Mouse (Mus musculus): ENCODE measurements around the gene Slc44a1.

The Slc44a1 gene

GRCm38 (mm10) chr4:53440010-53440815 lies at the start of gene Slc44a1:
Slc44a1 (plus strand) TSS chr4:53440413.
- peak; percentile 83 for DNase-seq (ENCODE audit: low spot score)

- DNase-seq (ENCODE audit: low spot score), result no peak
These were observed 45.2 kb upstream of the Slc44a1 start for GRCm38 (mm10) chr4:53395002-53395401.

GRCm38 (mm10) chr4:53396623-53397192 lies 43.5 kb upstream of the Slc44a1 start:
- no peak for DNase-seq (ENCODE audit: low spot score)

- DNase-seq (ENCODE audit: low spot score), result no peak
These were observed 42.7 kb upstream of the Slc44a1 start for GRCm38 (mm10) chr4:53397280-53398117.

- no peak for DNase-seq (ENCODE audit: low spot score)
These were observed 41.7 kb upstream of the Slc44a1 start for GRCm38 (mm10) chr4:53398561-53398960.

GRCm38 (mm10) chr4:53399428-53399827 lies 40.8 kb upstream of the Slc44a1 start:
- no peak for DNase-seq (ENCODE audit: low spot score)

GRCm38 (mm10) chr4:53403386-53403785 lies 36.8 kb upstream of the Slc44a1 start:
- DNase-seq (ENCODE audit: low spot score), result no peak

GRCm38 (mm10) chr4:53404431-53404925 lies 35.7 kb upstream of the Slc44a1 start:
- DNase-seq (ENCODE audit: low spot score), result peak; percentile 25

- no peak for DNase-seq (ENCODE audit: low spot score)
These were observed 33.3 kb upstream of the Slc44a1 start for GRCm38 (mm10) chr4:53406866-53407265.

- DNase-seq (ENCODE audit: low spot score), result no peak
These were observed 31.4 kb upstream of the Slc44a1 start for GRCm38 (mm10) chr4:53408821-53409220.

GRCm38 (mm10) chr4:53409526-53410085 lies 30.6 kb upstream of the Slc44a1 start:
- DNase-seq (ENCODE audit: low spot score), result no peak

- DNase-seq (ENCODE audit: low spot score), result no peak
These were observed 29.5 kb upstream of the Slc44a1 start for GRCm38 (mm10) chr4:53410752-53411151.

- DNase-seq (ENCODE audit: low spot score), result no peak
These were observed 28.0 kb upstream of the Slc44a1 start for GRCm38 (mm10) chr4:53411958-53412870.

- DNase-seq (ENCODE audit: low spot score), result no peak
These were observed 27.2 kb upstream of the Slc44a1 start for GRCm38 (mm10) chr4:53412991-53413390.

GRCm38 (mm10) chr4:53414031-53414797 lies 26.0 kb upstream of the Slc44a1 start:
- DNase-seq (ENCODE audit: low spot score), result no peak

- peak; percentile 55 for DNase-seq (ENCODE audit: low spot score)
These were observed 24.2 kb upstream of the Slc44a1 start for GRCm38 (mm10) chr4:53415873-53416637.

- DNase-seq (ENCODE audit: low spot score), result no peak
These were observed 23.3 kb upstream of the Slc44a1 start for GRCm38 (mm10) chr4:53416928-53417327.

- DNase-seq (ENCODE audit: low spot score), result no peak
These were observed 17.4 kb upstream of the Slc44a1 start for GRCm38 (mm10) chr4:53422799-53423198.

- DNase-seq (ENCODE audit: low spot score), result no peak
These were observed 13.1 kb upstream of the Slc44a1 start for GRCm38 (mm10) chr4:53427120-53427519.

GRCm38 (mm10) chr4:53430522-53430921 lies 9.7 kb upstream of the Slc44a1 start:
- DNase-seq (ENCODE audit: low spot score), result no peak
